ENCODE assay signal across 34 mouse cellular contexts in the genomic region with DNA sequence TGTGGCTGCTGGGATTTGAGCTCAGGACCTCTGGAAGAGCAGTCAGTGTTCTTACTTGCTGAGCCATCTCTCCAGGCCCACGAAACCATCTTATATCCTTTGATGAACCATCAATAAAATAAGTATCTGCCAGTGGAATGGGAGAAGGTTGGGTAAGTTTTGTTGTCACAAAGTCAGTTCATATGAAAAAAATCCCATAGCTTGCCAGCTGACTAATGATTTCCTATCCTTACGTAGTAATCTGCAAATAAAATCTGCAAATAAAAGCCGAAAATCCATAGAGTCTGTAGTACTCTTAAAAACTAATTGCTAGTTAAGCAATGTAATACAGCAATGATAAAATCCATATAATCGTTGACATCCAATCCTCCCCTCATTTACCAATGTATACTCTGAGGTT.
"Had no signal": no experiment of that assay in that cellular context is flagged by ENCODE, and none has a peak within 500 bp of the region (broad histone marks: within the 10 kb centered on the region; RNA-seq: fewer than 3 reads in every experiment).

No protein-coding gene starts in this region.

- H3K27ac ChIP-seq: heart, embryonic 13.5 days; heart, embryonic 15.5 days; hindbrain, embryonic 10.5 days; hindbrain, embryonic 12.5 days; hindbrain, embryonic 13.5 days; hindbrain, embryonic 14.5 days; hindbrain, embryonic 15.5 days; hindbrain, postnatal 0 days; intestine, embryonic 15.5 days; kidney, embryonic 15.5 days; kidney, postnatal 0 days; layer of hippocampus, adult 2 months had no signal

- H3K9ac ChIP-seq: heart, embryonic 12.5 days; heart, embryonic 13.5 days; heart, embryonic 15.5 days; hindbrain, embryonic 12.5 days; hindbrain, embryonic 13.5 days; hindbrain, embryonic 14.5 days; hindbrain, embryonic 15.5 days; intestine, embryonic 15.5 days; kidney, embryonic 15.5 days had no signal

- DNase-seq: heart, postnatal 10 days; heart, postnatal 14 days; heart, postnatal 36 days; heart, postnatal 4 days; kidney, adult 11 months; kidney, adult 18-20 months; kidney, adult 2 months; kidney, adult 8-10 months; kidney, adult 9 months; kidney, postnatal 10 days; kidney, postnatal 14 days; kidney, postnatal 25 days; kidney, postnatal 36 days; kidney, postnatal 4 days; layer of hippocampus, adult 9-11 months; layer of hippocampus, postnatal 36 days had no signal

- H3K9me3 ChIP-seq: heart, embryonic 15.5 days; hindbrain, embryonic 10.5 days; hindbrain, embryonic 12.5 days; hindbrain, embryonic 13.5 days; hindbrain, embryonic 15.5 days; intestine, embryonic 15.5 days had no signal

- H3K4me1 ChIP-seq: heart, embryonic 12.5 days; heart, embryonic 15.5 days; hindbrain, embryonic 10.5 days; hindbrain, embryonic 12.5 days; hindbrain, embryonic 13.5 days; hindbrain, embryonic 15.5 days; intestine, embryonic 15.5 days; kidney, embryonic 15.5 days had no signal

- H3K27me3 ChIP-seq: heart, embryonic 12.5 days; heart, embryonic 13.5 days; heart, embryonic 15.5 days; hindbrain, embryonic 12.5 days; hindbrain, embryonic 13.5 days; hindbrain, embryonic 15.5 days; intestine, embryonic 15.5 days; kidney, embryonic 15.5 days had no signal

- H3K36me3 ChIP-seq: heart, embryonic 12.5 days; heart, embryonic 13.5 days; heart, embryonic 15.5 days; hindbrain, embryonic 10.5 days; hindbrain, embryonic 12.5 days; hindbrain, embryonic 13.5 days; hindbrain, embryonic 15.5 days; intestine, embryonic 15.5 days; kidney, embryonic 15.5 days had no signal

- ATAC-seq: hindbrain, embryonic 16.5 days; hindbrain, postnatal 0 days; inflammation-experienced regulatory T-cells, adult 6 months; intestine, embryonic 15.5 days; intestine, embryonic 16.5 days; intestine, postnatal 0 days had no signal

- H3K4me3 ChIP-seq: heart, embryonic 12.5 days; heart, embryonic 13.5 days; heart, embryonic 15.5 days; hindbrain, embryonic 10.5 days; hindbrain, embryonic 12.5 days; hindbrain, embryonic 13.5 days; hindbrain, embryonic 15.5 days; intestine, embryonic 15.5 days; kidney, embryonic 15.5 days; layer of hippocampus, adult 2 months had no signal

- H3K4me2 ChIP-seq: heart, embryonic 11.5 days; heart, embryonic 12.5 days; heart, embryonic 13.5 days; heart, embryonic 15.5 days; hindbrain, embryonic 12.5 days; hindbrain, embryonic 13.5 days; hindbrain, embryonic 14.5 days; hindbrain, embryonic 15.5 days; intestine, embryonic 15.5 days; kidney, embryonic 15.5 days had no signal
